Mouse (Mus musculus) forebrain, embryonic 13.5 days (tissue): ENCODE measurements around the gene Ush2a. TPM values are rescaled to one million over a fixed set of nuclear protein-coding genes. Genes with fewer than 3 reads are reported as not detected.

Source experiments
- ATAC-seq: fragments of 200-750 bp; cut with Nextera tagmentation; 2 replicates; pipeline ENCODE4 v1.8.0; 2017
- H3K27ac ChIP-seq: fragments of 300-500 bp; sonication (generic); 2 replicates; pipeline ENCODE4 v1.5.1; 2015; ENCODE audit warnings: inconsistent platforms, mild to moderate bottlenecking, moderate library complexity
- H3K27me3 ChIP-seq: fragments of 300-500 bp; sonication (generic); 2 replicates; pipeline ENCODE4 v1.6.1; 2015; ENCODE audit warnings: mild to moderate bottlenecking, inconsistent platforms
- H3K36me3 ChIP-seq: fragments of 300-500 bp; sonication (generic); 2 replicates; pipeline ENCODE4 v1.6.1; 2015; ENCODE audit warnings: mild to moderate bottlenecking, inconsistent platforms; ENCODE audit not compliant: poor library complexity, severe bottlenecking
- H3K4me1 ChIP-seq: fragments of 300-500 bp; sonication (generic); 2 replicates; pipeline ENCODE4 v1.6.1; 2015; ENCODE audit warnings: inconsistent platforms
- H3K4me2 ChIP-seq: fragments of 300-500 bp; sonication (generic); 2 replicates; pipeline ENCODE4 v1.6.1; 2015; ENCODE audit warnings: inconsistent platforms, mild to moderate bottlenecking, moderate library complexity
- H3K4me3 ChIP-seq: fragments of 300-500 bp; sonication (generic); 2 replicates; pipeline ENCODE4 v1.5.1; 2015; ENCODE audit warnings: mild to moderate bottlenecking, inconsistent platforms
- H3K9ac ChIP-seq: fragments of 300-500 bp; sonication (generic); 2 replicates; pipeline ENCODE4 v1.6.1; 2015; ENCODE audit warnings: mild to moderate bottlenecking, inconsistent platforms
- H3K9me3 ChIP-seq: fragments of 300-500 bp; sonication (generic); replicated peaks from 2 replicates; pipeline ENCODE4 v1.6.1; 2016; ENCODE audit warnings: inconsistent platforms
- WGBS: fragments of 180-500 bp; shearing (Covaris S2); methylation state at CpG from one replicate; pipeline ENCODE4 v1.1.7; 2015; 5-methylcytosine and 5-hydroxymethylcytosine counted together
- polyA plus RNA-seq: library from polyadenylated mRNA; unstranded; fragments of >200 nt; fragmentation: Nextera tagmentation; extraction: Ambion mirVana; gene quantifications from 2 replicates; pipeline ENCODE4 v1.2.1, GENCODE M21; 2015

Ush2a gene
- polyA plus RNA-seq, 1 experiment from 2014 or later: 0.05 TPM

- WGBS: 94% methylated on average over 2 of the region's 2 CpGs
- Histone ChIP-seq H3K9ac (no peak overlapping the region), H3K4me2 (no peak overlapping the region), H3K9me3 (no peaks in the 10 kb centered on the region), H3K4me1 (no peaks in the 10 kb centered on the region), H3K36me3 (no peaks in the 10 kb centered on the region), H3K27me3 (no peaks in the 10 kb centered on the region), H3K27ac (no peak overlapping the region), H3K4me3 (no peak overlapping the region)
- no peak for ATAC-seq
Observed at GRCm38 (mm10) chr1:188824195-188824594, 562.4 kb downstream of the Ush2a start.

- no peak for ATAC-seq
- Histone ChIP-seq H3K36me3 (no peaks in the 10 kb centered on the region), H3K9me3 (no peaks in the 10 kb centered on the region), H3K4me2 (no peak overlapping the region), H3K27ac (no peak overlapping the region), H3K4me1 (no peaks in the 10 kb centered on the region), H3K9ac (no peak overlapping the region), H3K27me3 (no peaks in the 10 kb centered on the region), H3K4me3 (no peak overlapping the region)
- 84% methylated on average over 8 of the region's 8 CpGs for WGBS
Observed at GRCm38 (mm10) chr1:188824878-188825532, 563.2 kb downstream of the Ush2a start.

DNA sequence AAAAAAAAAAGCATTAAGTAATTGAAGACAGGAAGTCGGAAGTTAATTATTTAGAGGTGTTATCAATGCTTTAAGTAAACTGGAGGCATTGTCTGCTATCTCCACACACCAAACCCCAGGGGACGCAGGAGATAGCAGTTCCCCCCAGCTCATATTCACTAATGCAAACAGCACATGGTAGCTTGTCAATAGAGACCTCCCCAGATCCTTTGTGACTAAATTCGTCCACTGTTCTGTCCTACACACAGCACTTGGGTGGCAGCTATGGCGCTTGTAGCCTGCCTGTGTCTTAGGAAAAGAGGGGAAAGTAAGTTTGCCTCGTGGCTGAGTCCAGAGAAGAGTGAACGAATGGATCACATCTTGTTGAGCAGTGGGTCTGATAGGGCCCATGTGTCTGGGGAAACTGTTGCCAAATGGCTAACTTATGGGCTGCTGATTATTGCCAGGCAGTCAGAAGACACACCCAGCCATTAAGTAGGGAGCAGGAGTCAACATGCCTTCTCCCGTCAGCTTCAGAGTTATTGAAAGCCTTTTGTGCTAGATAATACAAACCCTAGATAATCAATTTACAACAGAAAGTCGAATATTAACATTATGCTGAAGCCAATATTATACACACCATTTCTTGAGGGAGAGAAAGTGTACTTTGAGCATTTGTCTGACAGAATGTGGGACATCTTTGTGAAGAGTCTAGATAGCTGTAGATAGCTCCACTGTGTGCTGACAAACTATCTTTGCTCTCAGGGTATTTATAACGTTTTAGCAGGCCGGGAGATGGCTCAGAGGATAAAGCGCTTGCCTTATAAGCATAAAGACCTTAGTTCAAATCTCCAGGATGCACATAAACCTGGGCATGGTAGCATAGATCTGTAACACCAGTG is 568.9 kb downstream of the Ush2a start:
- WGBS: 72% methylated on average over 11 of the region's 11 CpGs
- no peak overlapping the region for H3K9ac ChIP-seq
- H3K27me3 ChIP-seq: 0 out of 2 replicates have a peak, but pooled peaks cover 2% of the 10 kb centered on the region
- H3K4me1 ChIP-seq: no peaks in the 10 kb centered on the region; the same call in 1 of the 2 replicates
- H3K27ac ChIP-seq: no peak overlapping the region
- ATAC-seq: no peak
- no peaks in the 10 kb centered on the region for H3K9me3 ChIP-seq
- no peaks in the 10 kb centered on the region for H3K36me3 ChIP-seq
- H3K4me2 ChIP-seq: no peak overlapping the region
- no peak overlapping the region for H3K4me3 ChIP-seq

- Histone ChIP-seq H3K27me3 (0 out of 2 replicates have a peak, but pooled peaks cover 2% of the 10 kb centered on the region), H3K9me3 (no peaks in the 10 kb centered on the region), H3K4me1 (no peaks in the 10 kb centered on the region; the same call in 1 of the 2 replicates), H3K4me2 (no peak overlapping the region), H3K9ac (no peak overlapping the region), H3K36me3 (no peaks in the 10 kb centered on the region), H3K27ac (no peak overlapping the region), H3K4me3 (no peak overlapping the region)
- WGBS: 7% methylated on average over 9 of the region's 9 CpGs
- ATAC-seq: no peak
Observed at GRCm38 (mm10) chr1:188833906-188834305, 572.1 kb downstream of the Ush2a start.

DNA sequence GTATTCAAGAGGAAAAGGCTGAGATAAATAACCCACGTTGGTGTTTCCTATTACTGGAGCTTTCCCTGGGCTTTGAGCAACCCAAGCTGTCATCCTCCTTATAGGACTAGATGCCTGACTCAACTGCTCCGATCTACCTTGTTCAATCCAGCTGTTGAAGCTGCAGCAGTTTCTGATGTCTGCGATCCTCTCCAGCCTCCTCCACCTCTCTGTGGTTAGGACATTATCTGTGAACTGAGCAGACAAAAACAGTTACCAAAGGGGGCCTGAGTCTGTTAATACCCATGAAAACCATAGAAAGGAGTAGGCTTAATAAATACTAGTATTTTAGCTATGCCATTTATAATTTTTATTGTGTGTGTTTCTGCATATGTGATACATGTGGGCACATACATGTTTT is 572.9 kb downstream of the Ush2a start:
- WGBS: 80% methylated on average over 3 of the region's 3 CpGs
- ATAC-seq: no peak
- H3K27ac ChIP-seq: no peak overlapping the region
- no peaks in the 10 kb centered on the region for H3K9me3 ChIP-seq
- 0 out of 2 replicates have a peak, but pooled peaks cover 2% of the 10 kb centered on the region for H3K27me3 ChIP-seq
- H3K4me1 ChIP-seq: no peaks in the 10 kb centered on the region; the same call in 1 of the 2 replicates
- no peak overlapping the region for H3K4me2 ChIP-seq
- H3K36me3 ChIP-seq: no peaks in the 10 kb centered on the region
- no peak overlapping the region for H3K9ac ChIP-seq
- H3K4me3 ChIP-seq: no peak overlapping the region

- Histone ChIP-seq H3K9ac (no peak overlapping the region), H3K4me3 (no peak overlapping the region), H3K9me3 (no peaks in the 10 kb centered on the region), H3K36me3 (no peaks in the 10 kb centered on the region), H3K27me3 (no peaks in the 10 kb centered on the region), H3K4me1 (no peaks in the 10 kb centered on the region; the same call in 1 of the 2 replicates), H3K27ac (no peak overlapping the region), H3K4me2 (no peak overlapping the region)
- 85% methylated on average over 5 of the region's 5 CpGs for WGBS
- ATAC-seq: no peak
Observed at GRCm38 (mm10) chr1:188837613-188838295, 575.9 kb downstream of the Ush2a start.

- Histone ChIP-seq H3K4me1 (no peaks in the 10 kb centered on the region), H3K9ac (no peak overlapping the region), H3K4me3 (no peak overlapping the region), H3K36me3 (no peaks in the 10 kb centered on the region), H3K27ac (no peak overlapping the region), H3K9me3 (no peaks in the 10 kb centered on the region), H3K4me2 (no peak overlapping the region), H3K27me3 (no peaks in the 10 kb centered on the region)
- ATAC-seq: no peak
- 94% methylated on average over 6 of the region's 6 CpGs for WGBS
Observed at GRCm38 (mm10) chr1:188847242-188847641, 585.4 kb downstream of the Ush2a start.

- no peak overlapping the region for H3K4me2 ChIP-seq
- WGBS: 75% methylated on average over 5 of the region's 5 CpGs
Observed at GRCm38 (mm10) chr1:188852776-188853175, 591.0 kb downstream of the Ush2a start.

DNA sequence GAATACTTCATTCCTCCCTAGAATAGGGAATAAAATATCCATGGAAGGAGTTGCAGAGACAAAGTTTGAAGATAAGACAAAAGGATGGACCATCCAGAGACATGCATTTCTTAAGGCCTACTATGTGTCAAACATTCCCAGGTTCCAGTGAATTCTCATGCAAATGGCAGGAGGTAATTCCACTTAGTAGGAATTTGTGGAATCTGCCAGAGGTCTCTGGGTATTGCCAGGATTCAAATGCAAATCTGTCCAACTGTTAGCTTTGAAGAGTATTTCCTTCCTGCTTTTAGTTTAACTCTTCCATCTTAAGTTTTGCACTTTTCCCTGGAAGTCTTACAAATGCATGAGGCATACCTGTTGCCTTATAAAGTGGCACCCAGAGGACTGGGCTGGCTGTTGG is 592.4 kb downstream of the Ush2a start:
- Histone ChIP-seq H3K36me3 (no peaks in the 10 kb centered on the region), H3K27me3 (no peaks in the 10 kb centered on the region), H3K9me3 (0 out of 2 replicates have a peak, but pooled peaks cover 5% of the 10 kb centered on the region), H3K27ac (no peak overlapping the region), H3K9ac (no peak overlapping the region), H3K4me3 (no peak overlapping the region), H3K4me1 (no peaks in the 10 kb centered on the region), H3K4me2 (no peak overlapping the region)
- ATAC-seq: no peak

More at GRCm38 (mm10) chr1:188852776-188853175, 591.0 kb downstream of the Ush2a start:
- no peak for ATAC-seq
- no peak overlapping the region for H3K4me3 ChIP-seq
- H3K9me3 ChIP-seq: 0 out of 2 replicates have a peak, but pooled peaks cover 5% of the 10 kb centered on the region
- no peak overlapping the region for H3K9ac ChIP-seq
- H3K36me3 ChIP-seq: no peaks in the 10 kb centered on the region
- no peaks in the 10 kb centered on the region for H3K4me1 ChIP-seq
- H3K27ac ChIP-seq: no peak overlapping the region
- H3K27me3 ChIP-seq: no peaks in the 10 kb centered on the region

DNA sequence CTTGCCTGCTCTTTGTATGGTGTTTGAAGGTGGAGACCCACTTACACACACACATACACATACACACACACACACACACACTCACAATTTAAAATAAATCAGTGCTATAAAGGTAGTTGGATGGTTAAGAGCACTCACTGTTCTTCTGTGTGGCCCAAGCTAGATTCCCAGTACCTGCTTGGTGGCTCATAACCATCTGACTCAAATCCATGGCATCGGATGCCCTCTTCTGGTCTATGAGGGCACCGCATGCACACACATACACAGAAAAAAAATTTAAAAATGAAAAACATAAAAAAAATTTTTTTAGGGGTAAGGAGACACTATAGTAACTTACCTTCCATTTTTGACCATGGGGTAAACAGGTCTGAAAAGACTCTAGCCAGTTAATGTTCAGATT is 593.2 kb downstream of the Ush2a start:
- Histone ChIP-seq H3K9ac (no peak overlapping the region), H3K4me3 (no peak overlapping the region), H3K36me3 (no peaks in the 10 kb centered on the region), H3K4me1 (no peaks in the 10 kb centered on the region), H3K27ac (no peak overlapping the region), H3K27me3 (no peaks in the 10 kb centered on the region), H3K9me3 (0 out of 2 replicates have a peak, but pooled peaks cover 5% of the 10 kb centered on the region), H3K4me2 (no peak overlapping the region)
- no peak for ATAC-seq
- WGBS: 98% methylated on average over 2 of the region's 2 CpGs

- Histone ChIP-seq H3K4me3 (no peak overlapping the region), H3K36me3 (no peaks in the 10 kb centered on the region), H3K4me1 (no peaks in the 10 kb centered on the region), H3K4me2 (no peak overlapping the region), H3K27me3 (no peaks in the 10 kb centered on the region), H3K9ac (no peak overlapping the region), H3K9me3 (0 out of 2 replicates have a peak, but pooled peaks cover 4% of the 10 kb centered on the region), H3K27ac (no peak overlapping the region)
- 93% methylated on average over 5 of the region's 5 CpGs for WGBS
- no peak for ATAC-seq
Observed at GRCm38 (mm10) chr1:188859718-188860117, 597.9 kb downstream of the Ush2a start.

DNA sequence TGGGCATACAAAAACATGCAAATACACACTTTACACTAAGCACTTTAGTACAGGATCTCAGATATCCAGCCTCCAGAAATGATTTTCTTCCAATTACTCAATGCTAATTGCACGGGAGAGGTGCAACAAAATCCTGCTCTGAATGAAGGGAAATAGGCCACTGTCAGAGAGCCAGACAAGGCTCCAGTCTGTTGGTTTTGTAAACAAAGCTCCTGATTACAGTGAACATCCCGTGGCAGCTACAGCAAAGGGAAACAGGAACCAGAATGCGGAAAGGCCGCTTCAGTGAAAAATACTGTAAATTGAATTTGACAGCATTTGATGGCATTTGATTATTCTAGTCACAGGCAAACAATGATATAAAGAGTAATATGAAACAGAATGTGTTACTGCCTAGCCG is 604.1 kb downstream of the Ush2a start:
- WGBS: 43% methylated on average over 5 of the region's 5 CpGs
- no peak for ATAC-seq

More for the DNA sequence above, 604.1 kb downstream of the Ush2a start:
- Histone ChIP-seq H3K9me3 (no peaks in the 10 kb centered on the region), H3K27ac (no peak overlapping the region), H3K36me3 (no peaks in the 10 kb centered on the region), H3K4me3 (no peak overlapping the region), H3K4me2 (no peak overlapping the region), H3K9ac (no peak overlapping the region), H3K4me1 (peaks cover 8% of the 10 kb centered on the region), H3K27me3 (no peaks in the 10 kb centered on the region)
